Mouse (Mus musculus) forelimb bud, embryonic 11.5 days (tissue): ENCODE data around the gene Pdss2.

Experiments used
- DNase-seq: peaks from one replicate; pipeline ENCODE4 v3.0.0-alpha.2; 2012; ENCODE audit warnings: low read depth, low spot score

Pdss2 gene

GRCm38 (mm10) chr10:43482021-43482420 is 260.7 kb downstream of the Pdss2 start:
- no peak for DNase-seq

- no peak for DNase-seq
These were observed 262.2 kb downstream of the Pdss2 start for GRCm38 (mm10) chr10:43483426-43483995.

- DNase-seq, result no peak
These were observed 264.5 kb downstream of the Pdss2 start for GRCm38 (mm10) chr10:43485751-43486268.

- DNase-seq, result no peak
These were observed 266.2 kb downstream of the Pdss2 start for GRCm38 (mm10) chr10:43487441-43488010.

GRCm38 (mm10) chr10:43488258-43488657 is 267.0 kb downstream of the Pdss2 start:
- DNase-seq, result no peak

- DNase-seq, result no peak
These were observed 267.9 kb downstream of the Pdss2 start for GRCm38 (mm10) chr10:43489139-43489538.

- DNase-seq, result no peak
These were observed 268.3 kb downstream of the Pdss2 start for GRCm38 (mm10) chr10:43489550-43489949.

GRCm38 (mm10) chr10:43490034-43490433 is 268.7 kb downstream of the Pdss2 start:
- DNase-seq, result no peak

- no peak for DNase-seq
These were observed 269.6 kb downstream of the Pdss2 start for GRCm38 (mm10) chr10:43490846-43491245.

- no peak for DNase-seq
These were observed 281.3 kb downstream of the Pdss2 start for GRCm38 (mm10) chr10:43502599-43502998.

GRCm38 (mm10) chr10:43504291-43504690 is 283.0 kb downstream of the Pdss2 start:
- no peak for DNase-seq

GRCm38 (mm10) chr10:43507051-43507450 is 285.8 kb downstream of the Pdss2 start:
- no peak for DNase-seq

GRCm38 (mm10) chr10:43509228-43509627 is 287.9 kb downstream of the Pdss2 start:
- DNase-seq, result no peak

- no peak for DNase-seq
These were observed 291.7 kb downstream of the Pdss2 start for GRCm38 (mm10) chr10:43512976-43513375.
